Mouse (Mus musculus): Measurements from ENCODE around the gene Git2.

Gene Git2

GRCm38 (mm10) chr5:114686726-114687210, 88.5 kb downstream of the Git2 start:
- DNase-seq (ENCODE audit: low read depth), result no peak

DNA sequence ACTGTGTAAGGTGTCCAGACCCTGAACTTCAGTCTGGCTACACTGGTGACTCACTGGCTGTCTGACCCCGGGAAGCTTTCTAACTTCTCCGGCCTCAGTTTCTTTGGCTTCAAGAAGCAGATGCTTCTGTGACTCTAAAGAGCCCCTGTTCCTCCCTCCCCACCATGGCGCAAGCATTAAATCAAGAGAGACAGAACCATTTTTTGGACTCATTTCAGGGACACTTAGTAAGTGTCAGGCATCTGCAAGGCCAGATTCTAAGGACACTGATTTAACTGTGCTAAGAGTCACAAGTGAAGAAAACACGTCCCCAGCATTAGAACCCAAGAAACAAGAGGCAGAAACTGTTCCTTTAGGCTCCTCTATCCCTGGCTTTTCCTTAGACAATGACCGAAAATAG, 89.3 kb downstream of the Git2 start:
- DNase-seq (ENCODE audit: low read depth), result no peak

DNA sequence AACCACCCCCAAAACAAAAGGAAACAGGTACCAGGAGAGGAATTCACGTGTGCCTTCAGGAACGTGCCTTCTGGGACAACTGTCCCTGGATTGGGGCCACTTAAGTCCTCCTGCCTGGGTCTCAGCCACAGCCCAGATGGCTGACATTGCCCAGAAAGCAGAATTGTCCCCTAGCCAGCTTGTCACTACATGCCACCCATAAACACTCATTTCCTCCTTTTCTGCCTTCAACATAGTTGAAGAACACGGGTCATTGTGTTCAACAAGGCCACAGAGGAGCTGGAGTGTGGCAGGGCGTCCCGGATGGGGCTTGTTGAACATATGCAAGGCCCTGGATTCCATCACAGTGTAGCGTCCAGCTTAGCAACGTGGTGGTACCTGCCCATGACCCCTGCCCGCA, 93.6 kb downstream of the Git2 start:
- DNase-seq (ENCODE audit: low read depth), result no peak

DNA sequence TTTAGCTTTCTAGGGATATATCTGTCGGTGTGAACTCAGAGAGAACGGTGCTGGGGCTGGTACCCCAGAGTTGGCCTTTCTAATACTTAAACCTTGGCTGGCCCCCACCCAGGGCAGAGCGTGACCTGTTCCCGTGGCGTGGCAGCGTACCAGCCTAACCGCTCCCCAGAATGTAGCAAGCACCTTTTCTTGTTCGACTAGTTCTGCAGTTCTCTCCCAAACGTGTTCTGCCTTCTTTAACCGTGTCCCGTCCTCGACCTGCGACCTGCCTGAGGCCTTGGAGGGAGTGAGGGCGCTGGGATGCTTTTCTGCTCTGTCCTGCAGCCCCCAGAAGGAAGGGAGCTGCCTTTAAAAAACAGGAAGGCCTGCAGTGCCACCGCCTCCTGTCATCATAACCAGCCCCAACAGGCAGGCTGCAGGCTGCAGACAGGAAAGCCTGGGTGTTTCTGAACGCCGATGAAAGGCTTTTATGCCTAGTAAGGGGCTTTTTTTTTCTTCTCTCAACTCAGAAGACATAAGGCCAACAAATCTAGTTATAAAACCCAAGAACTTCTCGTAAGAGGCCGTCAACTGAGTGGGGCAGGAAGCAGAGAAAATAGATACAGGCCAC, 94.5 kb downstream of the Git2 start:
- DNase-seq (ENCODE audit: low read depth), result no peak

DNA sequence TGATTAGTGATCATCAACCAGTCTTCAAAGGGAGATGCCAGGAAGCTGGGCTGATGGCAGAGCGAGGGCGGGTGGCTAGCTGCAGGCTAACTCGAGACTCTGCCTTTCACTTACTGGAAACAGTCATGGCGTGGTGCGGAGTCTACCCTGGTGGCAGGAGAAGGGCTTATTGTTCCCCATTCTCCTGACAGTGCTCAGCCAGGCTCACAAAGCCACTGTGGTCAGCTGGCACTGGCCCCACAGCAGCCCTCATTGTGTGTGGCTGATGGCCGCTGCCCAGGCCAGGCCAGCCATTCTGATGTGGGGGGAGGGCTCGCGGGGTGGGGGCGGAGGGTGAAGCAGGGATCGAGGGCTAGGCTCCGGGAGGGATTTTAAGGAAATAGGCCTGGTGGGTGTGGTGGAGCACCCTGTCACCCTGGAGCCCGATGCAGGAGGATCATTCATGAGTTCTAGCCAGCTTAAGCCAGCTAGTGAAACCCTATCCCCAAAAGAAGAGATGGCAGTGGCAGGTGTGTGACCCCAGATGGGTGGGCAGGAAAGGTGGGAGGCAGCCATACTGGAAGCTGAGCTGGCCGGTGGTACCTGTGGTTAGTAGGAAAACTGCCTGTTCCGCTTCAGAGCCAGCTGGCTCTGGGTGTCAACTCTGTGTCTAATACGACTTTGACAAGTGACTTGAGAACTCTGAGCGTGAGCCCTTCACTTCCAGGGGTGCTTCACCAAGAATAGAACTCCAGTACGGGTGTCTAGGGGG, 95.3 kb downstream of the Git2 start:
- no peak for DNase-seq (ENCODE audit: low read depth)

All from c-Kit-positive CD71-negative TER-119-negative erythroid progenitor cells, embryonic 14.5 days (primary cell).